Mouse (Mus musculus) lung, postnatal 0 days (tissue): ENCODE measurements at regions not wholly inside any gene's neighbourhood (a gene's known extent, or its start where the extent isn't known, plus 50 kb on each side); places are given as distances from the start of the nearest gene placed in this dataset.
A peak's percentile ranks its signal among the peaks of the same experiment; 100 is the strongest.

Experiments used
- ATAC-seq: fragments of 200-750 bp; cut with Nextera tagmentation; 2 replicates; pipeline ENCODE4 v1.8.0; 2017; ENCODE audit warnings: moderate library complexity
- DNase-seq: peaks from one replicate; pipeline ENCODE4 v3.0.0-alpha.2; 2016; ENCODE audit warnings: low spot score
- H3K27ac ChIP-seq: fragments of 300-500 bp; sonication (generic); 2 replicates; pipeline ENCODE4 v1.5.1; 2014; ENCODE audit warnings: antibody characterized with exemption, mild to moderate bottlenecking, low read length, mixed read lengths
- H3K27me3 ChIP-seq: fragments of 300-500 bp; sonication (generic); replicated peaks from 2 replicates; pipeline ENCODE4 v1.6.1; 2014; ENCODE audit warnings: low read length, mixed read lengths; ENCODE audit not compliant: insufficient read depth
- H3K36me3 ChIP-seq: fragments of 300-500 bp; sonication (generic); 2 replicates; pipeline ENCODE4 v1.6.1; 2014; ENCODE audit warnings: low read length, mixed read lengths; ENCODE audit not compliant: insufficient read depth
- H3K4me1 ChIP-seq: fragments of 300-500 bp; sonication (generic); 2 replicates; pipeline ENCODE4 v1.6.1; 2014; ENCODE audit warnings: antibody characterized with exemption, low read depth, low read length, mixed read lengths; ENCODE audit not compliant: insufficient read depth
- H3K4me2 ChIP-seq: fragments of 300-500 bp; sonication (generic); replicated peaks from 2 replicates; pipeline ENCODE4 v1.6.1; 2014; ENCODE audit warnings: low read depth, mild to moderate bottlenecking, low read length, moderate library complexity, mixed read lengths
- H3K4me3 ChIP-seq: fragments of 300-500 bp; sonication (generic); 2 replicates; pipeline ENCODE4 v1.5.1; 2014; ENCODE audit warnings: low read depth, low read length
- H3K9ac ChIP-seq: fragments of 300-500 bp; sonication (generic); replicated peaks from 2 replicates; pipeline ENCODE4 v1.6.1; 2014; ENCODE audit warnings: low read depth, mild to moderate bottlenecking
- H3K9me3 ChIP-seq: fragments of 300-500 bp; sonication (generic); 2 replicates; pipeline ENCODE4 v1.6.1; 2016; ENCODE audit warnings: low read length, mixed read lengths
- CTCF ChIP-seq: IDR thresholded peaks from 2 replicates; pipeline ENCODE4 v1.5.1; 2016; ENCODE audit warnings: antibody characterized with exemption, mild to moderate bottlenecking
- EP300 ChIP-seq: IDR thresholded peaks from 2 replicates; pipeline ENCODE4 v1.6.1; 2016; ENCODE audit warnings: antibody characterized with exemption, mild to moderate bottlenecking, control low read depth
- WGBS: fragments of 180-500 bp; shearing (Covaris S2); extraction: QIAGEN DNeasy Blood & Tissue Kit; methylation state at CpG from one replicate; pipeline ENCODE4 v1.1.7; 2014; 5-methylcytosine and 5-hydroxymethylcytosine counted together

GRCm38 (mm10) chr7:130085706-130086105 is 434.5 kb downstream of the Ate1 start:
- Histone ChIP-seq H3K27me3 (no peaks in the 10 kb centered on the region), H3K36me3 (no peaks in the 10 kb centered on the region), H3K9me3 (no peaks in the 10 kb centered on the region), H3K27ac (no peak overlapping the region), H3K4me3 (no peak overlapping the region), H3K4me1 (no peaks in the 10 kb centered on the region), H3K9ac (no peak overlapping the region), H3K4me2 (no peak overlapping the region)
- DNase-seq: no peak
- TF ChIP-seq CTCF (no peak), EP300 (no peak)
- no peak for ATAC-seq

- DNase-seq: no peak
- ATAC-seq: no peak
- no peak overlapping the region for H3K27ac ChIP-seq
- H3K4me3 ChIP-seq: no peak overlapping the region
- H3K36me3 ChIP-seq: no peaks in the 10 kb centered on the region
- H3K4me2 ChIP-seq: no peak overlapping the region
- WGBS: 84% methylated on average over 8 of the region's 8 CpGs
- no peak overlapping the region for H3K9ac ChIP-seq
- no peaks in the 10 kb centered on the region for H3K4me1 ChIP-seq
- no peaks in the 10 kb centered on the region for H3K27me3 ChIP-seq
- H3K9me3 ChIP-seq: no peaks in the 10 kb centered on the region
- no peak for TF ChIP-seq CTCF
- no peak for TF ChIP-seq EP300
These were observed 430.1 kb downstream of the Ate1 start for GRCm38 (mm10) chr7:130089896-130090610.

- ATAC-seq (no peak), DNase-seq (no peak)
- H3K9me3 ChIP-seq: no peaks in the 10 kb centered on the region
- no peak overlapping the region for H3K9ac ChIP-seq
- no peak overlapping the region for H3K27ac ChIP-seq
- H3K4me2 ChIP-seq: no peak overlapping the region
- H3K27me3 ChIP-seq: no peaks in the 10 kb centered on the region
- no peaks in the 10 kb centered on the region for H3K36me3 ChIP-seq
- no peak for TF ChIP-seq CTCF
- TF ChIP-seq EP300: no peak
- no peaks in the 10 kb centered on the region for H3K4me1 ChIP-seq
- WGBS: 72% methylated on average over 3 of the region's 3 CpGs
- H3K4me3 ChIP-seq: no peak overlapping the region
These were observed 428.2 kb downstream of the Ate1 start for GRCm38 (mm10) chr7:130091942-130092341.

GRCm38 (mm10) chr7:130095141-130095540 is 425.0 kb downstream of the Ate1 start:
- no peak overlapping the region for H3K27ac ChIP-seq
- H3K4me1 ChIP-seq: no peaks in the 10 kb centered on the region; the same call in 1 of the 2 replicates
- no peaks in the 10 kb centered on the region for H3K9me3 ChIP-seq
- H3K4me3 ChIP-seq: no peak overlapping the region
- WGBS: 76% methylated on average over 4 of the region's 4 CpGs
- no peaks in the 10 kb centered on the region for H3K36me3 ChIP-seq
- ATAC-seq (no peak), DNase-seq (no peak)
- H3K4me2 ChIP-seq: no peak overlapping the region
- TF ChIP-seq EP300 (no peak), CTCF (no peak)
- no peaks in the 10 kb centered on the region for H3K27me3 ChIP-seq
- no peak overlapping the region for H3K9ac ChIP-seq

- Histone ChIP-seq H3K27ac (no peak overlapping the region), H3K9ac (no peak overlapping the region), H3K4me2 (no peak overlapping the region), H3K36me3 (no peaks in the 10 kb centered on the region), H3K27me3 (no peaks in the 10 kb centered on the region), H3K9me3 (no peaks in the 10 kb centered on the region), H3K4me1 (no peaks in the 10 kb centered on the region; the same call in 1 of the 2 replicates), H3K4me3 (no peak overlapping the region)
- WGBS: 21% methylated on average over 10 of the region's 10 CpGs
- peak; percentile 27; the same call in 1 of the 2 replicates for TF ChIP-seq EP300
- no peak for TF ChIP-seq CTCF
- ATAC-seq: peak; percentile 76
- peak; percentile 33 for DNase-seq
These were observed 421.6 kb downstream of the Ate1 start for GRCm38 (mm10) chr7:130098606-130099005.

- 66% methylated on average over 5 of the region's 5 CpGs for WGBS
These were observed 417.5 kb downstream of the Ate1 start for GRCm38 (mm10) chr7:130102671-130103070.

More at GRCm38 (mm10) chr7:130102671-130103070, 417.5 kb downstream of the Ate1 start:
- H3K9ac ChIP-seq: no peak overlapping the region
- no peak overlapping the region for H3K27ac ChIP-seq
- H3K4me2 ChIP-seq: no peak overlapping the region
- no peak for ATAC-seq
- H3K36me3 ChIP-seq: no peaks in the 10 kb centered on the region
- H3K4me3 ChIP-seq: no peak overlapping the region
- no peaks in the 10 kb centered on the region for H3K27me3 ChIP-seq
- H3K4me1 ChIP-seq: no peaks in the 10 kb centered on the region; the same call in 1 of the 2 replicates
- DNase-seq: no peak
- TF ChIP-seq EP300 (no peak), CTCF (no peak)
- no peaks in the 10 kb centered on the region for H3K9me3 ChIP-seq
